Mouse (Mus musculus): ENCODE results near the gene Gm11011.
"Not testable (repeated sequence)": the region's sequence is repeated elsewhere in the genome, so short reads cannot be mapped to it uniquely, and the experiment has no call there.

Gm11011 gene

GRCm38 (mm10) chr2:169587645-169588044, at the start of gene Gm11011:
TSS of gene Gm11011 (minus strand) at chr2:169587745.
- H3K36me3 ChIP-seq (ENCODE audit: control insufficient read depth, insufficient read depth, low read length, poor library complexity, severe bottlenecking); H3K27me3 ChIP-seq (ENCODE audit: control insufficient read depth, insufficient read depth, low read length, poor library complexity, severe bottlenecking); DNase-seq (ENCODE audit: low read depth, low spot score): not testable (repeated sequence)

GRCm38 (mm10) chr2:169636414-169636813, 48.9 kb upstream of the Gm11011 start:
- no peak for DNase-seq (ENCODE audit: low read depth, low spot score)
- Histone ChIP-seq H3K36me3 (ENCODE audit: control insufficient read depth, insufficient read depth, low read length, poor library complexity, severe bottlenecking) (no peaks in the 10 kb centered on the region), H3K27me3 (ENCODE audit: control insufficient read depth, insufficient read depth, low read length, poor library complexity, severe bottlenecking) (no peaks in the 10 kb centered on the region)

GRCm38 (mm10) chr2:169635428-169635827, 47.9 kb upstream of the Gm11011 start:
- no peak for DNase-seq (ENCODE audit: low read depth, low spot score)
- Histone ChIP-seq H3K36me3 (ENCODE audit: control insufficient read depth, insufficient read depth, low read length, poor library complexity, severe bottlenecking) (no peaks in the 10 kb centered on the region), H3K27me3 (ENCODE audit: control insufficient read depth, insufficient read depth, low read length, poor library complexity, severe bottlenecking) (no peaks in the 10 kb centered on the region)

GRCm38 (mm10) chr2:169634619-169635382, 47.3 kb upstream of the Gm11011 start:
- H3K27me3 ChIP-seq (ENCODE audit: control insufficient read depth, insufficient read depth, low read length, poor library complexity, severe bottlenecking), result no peaks in the 10 kb centered on the region
- H3K36me3 ChIP-seq (ENCODE audit: control insufficient read depth, insufficient read depth, low read length, poor library complexity, severe bottlenecking), result no peaks in the 10 kb centered on the region
- no peak for DNase-seq (ENCODE audit: low read depth, low spot score)

- no peak for DNase-seq (ENCODE audit: low read depth, low spot score)
- Histone ChIP-seq H3K27me3 (ENCODE audit: control insufficient read depth, insufficient read depth, low read length, poor library complexity, severe bottlenecking) (no peaks in the 10 kb centered on the region), H3K36me3 (ENCODE audit: control insufficient read depth, insufficient read depth, low read length, poor library complexity, severe bottlenecking) (no peaks in the 10 kb centered on the region)
These were observed 46.1 kb upstream of the Gm11011 start for GRCm38 (mm10) chr2:169633491-169634289.

GRCm38 (mm10) chr2:169632338-169633151, 45.0 kb upstream of the Gm11011 start, which contains the start of gene Tshz2:
TSS of gene Tshz2 (plus strand) at chr2:169633013.
- Histone ChIP-seq H3K36me3 (ENCODE audit: control insufficient read depth, insufficient read depth, low read length, poor library complexity, severe bottlenecking) (no peaks in the 10 kb centered on the region), H3K27me3 (ENCODE audit: control insufficient read depth, insufficient read depth, low read length, poor library complexity, severe bottlenecking) (no peaks in the 10 kb centered on the region)
- no peak for DNase-seq (ENCODE audit: low read depth, low spot score)

GRCm38 (mm10) chr2:169630070-169630469, 42.5 kb upstream of the Gm11011 start:
- no peaks in the 10 kb centered on the region for H3K27me3 ChIP-seq (ENCODE audit: control insufficient read depth, insufficient read depth, low read length, poor library complexity, severe bottlenecking)
- no peaks in the 10 kb centered on the region for H3K36me3 ChIP-seq (ENCODE audit: control insufficient read depth, insufficient read depth, low read length, poor library complexity, severe bottlenecking)
- DNase-seq (ENCODE audit: low read depth, low spot score), result no peak

- Histone ChIP-seq H3K36me3 (ENCODE audit: control insufficient read depth, insufficient read depth, low read length, poor library complexity, severe bottlenecking) (no peaks in the 10 kb centered on the region), H3K27me3 (ENCODE audit: control insufficient read depth, insufficient read depth, low read length, poor library complexity, severe bottlenecking) (no peaks in the 10 kb centered on the region)
- no peak for DNase-seq (ENCODE audit: low read depth, low spot score)
These were observed 33.7 kb upstream of the Gm11011 start for GRCm38 (mm10) chr2:169621201-169621710.

- no peak for DNase-seq (ENCODE audit: low read depth, low spot score)
- Histone ChIP-seq H3K36me3 (ENCODE audit: control insufficient read depth, insufficient read depth, low read length, poor library complexity, severe bottlenecking) (no peaks in the 10 kb centered on the region), H3K27me3 (ENCODE audit: control insufficient read depth, insufficient read depth, low read length, poor library complexity, severe bottlenecking) (no peaks in the 10 kb centered on the region)
These were observed 28.5 kb upstream of the Gm11011 start for GRCm38 (mm10) chr2:169615998-169616397.

GRCm38 (mm10) chr2:169614683-169615082, 27.1 kb upstream of the Gm11011 start:
- Histone ChIP-seq H3K27me3 (ENCODE audit: control insufficient read depth, insufficient read depth, low read length, poor library complexity, severe bottlenecking) (no peaks in the 10 kb centered on the region), H3K36me3 (ENCODE audit: control insufficient read depth, insufficient read depth, low read length, poor library complexity, severe bottlenecking) (no peaks in the 10 kb centered on the region)
- no peak for DNase-seq (ENCODE audit: low read depth, low spot score)

- DNase-seq (ENCODE audit: low read depth, low spot score), result no peak
- Histone ChIP-seq H3K36me3 (ENCODE audit: control insufficient read depth, insufficient read depth, low read length, poor library complexity, severe bottlenecking) (no peaks in the 10 kb centered on the region), H3K27me3 (ENCODE audit: control insufficient read depth, insufficient read depth, low read length, poor library complexity, severe bottlenecking) (no peaks in the 10 kb centered on the region)
These were observed 24.0 kb upstream of the Gm11011 start for GRCm38 (mm10) chr2:169611557-169611956.

- no peak for DNase-seq (ENCODE audit: low read depth, low spot score)
- Histone ChIP-seq H3K36me3 (ENCODE audit: control insufficient read depth, insufficient read depth, low read length, poor library complexity, severe bottlenecking) (no peaks in the 10 kb centered on the region), H3K27me3 (ENCODE audit: control insufficient read depth, insufficient read depth, low read length, poor library complexity, severe bottlenecking) (no peaks in the 10 kb centered on the region)
These were observed 23.3 kb upstream of the Gm11011 start for GRCm38 (mm10) chr2:169610882-169611281.

GRCm38 (mm10) chr2:169609956-169610355, 22.4 kb upstream of the Gm11011 start:
- Histone ChIP-seq H3K27me3 (ENCODE audit: control insufficient read depth, insufficient read depth, low read length, poor library complexity, severe bottlenecking) (no peaks in the 10 kb centered on the region), H3K36me3 (ENCODE audit: control insufficient read depth, insufficient read depth, low read length, poor library complexity, severe bottlenecking) (no peaks in the 10 kb centered on the region)
- no peak for DNase-seq (ENCODE audit: low read depth, low spot score)

- H3K36me3 ChIP-seq (ENCODE audit: control insufficient read depth, insufficient read depth, low read length, poor library complexity, severe bottlenecking), result no peaks in the 10 kb centered on the region
- no peak for DNase-seq (ENCODE audit: low read depth, low spot score)
- H3K27me3 ChIP-seq (ENCODE audit: control insufficient read depth, insufficient read depth, low read length, poor library complexity, severe bottlenecking), result no peaks in the 10 kb centered on the region
These were observed 20.2 kb upstream of the Gm11011 start for GRCm38 (mm10) chr2:169607787-169608186.
